Mouse (Mus musculus): ENCODE data around the gene Ccr8.
A peak's percentile ranks its signal among the peaks of the same experiment; 100 is the strongest.
"Not testable (repeated sequence)": the region's sequence is repeated elsewhere in the genome, so short reads cannot be mapped to it uniquely, and the experiment has no call there.

The Ccr8 gene

GRCm38 (mm10) chr9:120093701-120094100 lies 1.8 kb downstream of the Ccr8 start:
- DNase-seq, result no peak

GRCm38 (mm10) chr9:120095886-120096285 lies 4.0 kb downstream of the Ccr8 start:
- DNase-seq, result no peak

- DNase-seq, result peak; percentile 64
Measured at GRCm38 (mm10) chr9:120098682-120099081, 6.8 kb downstream of the Ccr8 start.

- no peak for DNase-seq
Measured at GRCm38 (mm10) chr9:120099304-120099703, 7.4 kb downstream of the Ccr8 start.

- no peak for DNase-seq
Measured at GRCm38 (mm10) chr9:120101165-120101564, 9.3 kb downstream of the Ccr8 start.

- DNase-seq, result not testable (repeated sequence)
Measured at GRCm38 (mm10) chr9:120108953-120109352, 17.0 kb downstream of the Ccr8 start.

GRCm38 (mm10) chr9:120110211-120111018 lies 18.5 kb downstream of the Ccr8 start, which contains the start of gene Slc25a38:
Gene Slc25a38 (plus strand): TSS chr9:120110374.
- peak; percentile 97 for DNase-seq

- no peak for DNase-seq
Measured at GRCm38 (mm10) chr9:120111156-120111945, 19.4 kb downstream of the Ccr8 start.

- no peak for DNase-seq
Measured at GRCm38 (mm10) chr9:120112472-120112871, 20.6 kb downstream of the Ccr8 start.

GRCm38 (mm10) chr9:120113456-120113855 lies 21.5 kb downstream of the Ccr8 start:
- peak; percentile 43 for DNase-seq

- no peak for DNase-seq
Measured at GRCm38 (mm10) chr9:120114051-120114788, 22.3 kb downstream of the Ccr8 start.

GRCm38 (mm10) chr9:120114789-120115151 lies 22.9 kb downstream of the Ccr8 start:
- no peak for DNase-seq

GRCm38 (mm10) chr9:120115580-120115979 lies 23.7 kb downstream of the Ccr8 start:
- no peak for DNase-seq

GRCm38 (mm10) chr9:120116184-120116624 lies 24.3 kb downstream of the Ccr8 start:
- DNase-seq, result no peak

GRCm38 (mm10) chr9:120118212-120118611 lies 26.3 kb downstream of the Ccr8 start:
- no peak for DNase-seq

GRCm38 (mm10) chr9:120120503-120120902 lies 28.6 kb downstream of the Ccr8 start:
- DNase-seq, result no peak

- no peak for DNase-seq
Measured at GRCm38 (mm10) chr9:120126868-120127267, 35.0 kb downstream of the Ccr8 start.

GRCm38 (mm10) chr9:120127538-120128251 lies 35.8 kb downstream of the Ccr8 start, which contains the start of gene Rpsa:
Gene Rpsa (plus strand): TSS chr9:120127689.
- peak; percentile 97 for DNase-seq

- DNase-seq, result no peak
Measured at GRCm38 (mm10) chr9:120129276-120129675, 37.4 kb downstream of the Ccr8 start.

GRCm38 (mm10) chr9:120131784-120132288 lies 39.9 kb downstream of the Ccr8 start:
- no peak for DNase-seq

- DNase-seq, result no peak
Measured at GRCm38 (mm10) chr9:120132980-120133754, 41.3 kb downstream of the Ccr8 start.
